Mouse (Mus musculus): ENCODE data around the gene Fut2. TPM values are rescaled to one million over a fixed set of nuclear protein-coding genes. Genes with fewer than 3 reads are reported as not detected.
A peak's percentile ranks its signal among the peaks of the same experiment; 100 is the strongest.

Gene Fut2
- total RNA-seq (2021) = not detected in 2 replicates
- long read RNA-seq, partial matches to known transcripts = 0 of 1 reads
- long read RNA-seq, other reads (novel, unspliced or antisense) = 1 of 1 reads

DNA sequence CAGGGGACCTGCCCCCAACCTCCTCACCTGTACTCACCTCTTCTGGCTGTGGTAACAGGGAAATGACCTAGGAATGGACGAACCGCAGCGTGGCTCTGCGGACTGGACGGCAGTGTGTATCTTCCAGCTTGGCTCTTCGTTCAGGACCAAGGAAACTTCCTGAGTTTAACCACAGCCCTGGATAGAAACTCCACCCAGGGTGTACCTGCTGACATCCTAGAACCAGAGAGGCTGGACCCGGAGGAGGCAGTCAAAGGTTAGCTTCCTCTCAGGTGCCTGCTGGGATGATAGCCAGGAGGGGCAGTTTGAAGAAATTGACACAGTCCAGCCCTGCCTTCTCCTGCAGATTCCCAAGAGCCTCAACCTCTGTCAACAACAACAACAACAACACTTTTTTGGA lies at the start of gene Fut2:
TSS of gene Fut2 (minus strand) at position 234 of the 400 bp plus-strand sequence.
- no peak for DNase-seq

DNA sequence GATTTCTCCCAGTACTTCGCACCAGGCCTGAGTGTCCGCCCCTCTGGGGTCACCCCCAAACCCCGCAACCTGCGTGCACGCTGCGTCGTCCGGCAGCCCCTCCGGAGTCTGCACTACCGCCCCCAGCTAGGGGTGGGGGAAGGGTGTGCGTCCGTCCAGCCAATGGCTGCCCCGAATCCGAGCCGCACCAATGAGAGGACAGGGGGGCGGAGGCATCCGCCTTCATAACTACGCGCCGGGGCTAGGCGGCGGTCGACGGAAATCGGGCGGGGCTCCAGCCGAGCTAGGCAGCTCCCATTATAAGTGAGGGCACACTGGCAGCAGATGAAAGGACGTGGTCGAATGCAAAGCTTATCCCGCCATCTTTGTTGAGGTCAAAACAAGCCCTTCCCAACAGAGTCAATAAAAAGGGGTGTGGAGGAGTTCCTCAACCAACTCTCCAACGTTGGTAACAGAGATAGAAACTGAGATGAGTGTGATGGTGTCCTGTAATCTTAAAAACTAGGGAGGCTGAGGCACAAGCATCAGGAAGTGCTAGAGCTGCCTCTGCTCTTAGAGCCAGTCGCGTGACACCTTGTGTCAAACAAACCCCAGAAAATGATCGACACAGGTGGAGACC lies 49.0 kb upstream of the Fut2 start, which contains the start of gene Rpl18:
TSS of gene Rpl18 (plus strand) at position 368 of the 619 bp plus-strand sequence.
- peak; percentile 98 for DNase-seq

DNA sequence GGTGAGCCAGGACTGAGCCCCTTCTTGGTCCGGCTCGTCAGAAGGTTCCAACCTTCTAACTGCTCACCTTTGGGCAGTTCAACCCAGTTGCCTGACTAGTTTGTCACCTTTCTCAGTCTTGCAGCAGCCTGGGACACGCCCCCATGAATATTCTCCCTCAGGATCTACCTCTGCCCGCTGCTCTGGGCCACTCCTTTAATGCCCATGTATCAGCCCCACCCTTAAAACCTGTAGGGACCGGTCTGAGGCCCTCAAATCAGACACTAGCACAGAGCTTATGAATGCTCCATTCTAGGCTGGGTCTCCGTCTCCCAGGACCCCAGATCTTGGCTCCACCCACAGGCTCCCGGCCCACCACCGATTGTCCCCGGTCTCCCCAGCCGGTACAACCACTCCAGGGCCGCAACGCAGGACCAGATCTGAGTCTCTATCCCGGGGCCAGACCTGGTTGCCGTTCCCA lies 48.5 kb upstream of the Fut2 start:
- DNase-seq = no peak

DNA sequence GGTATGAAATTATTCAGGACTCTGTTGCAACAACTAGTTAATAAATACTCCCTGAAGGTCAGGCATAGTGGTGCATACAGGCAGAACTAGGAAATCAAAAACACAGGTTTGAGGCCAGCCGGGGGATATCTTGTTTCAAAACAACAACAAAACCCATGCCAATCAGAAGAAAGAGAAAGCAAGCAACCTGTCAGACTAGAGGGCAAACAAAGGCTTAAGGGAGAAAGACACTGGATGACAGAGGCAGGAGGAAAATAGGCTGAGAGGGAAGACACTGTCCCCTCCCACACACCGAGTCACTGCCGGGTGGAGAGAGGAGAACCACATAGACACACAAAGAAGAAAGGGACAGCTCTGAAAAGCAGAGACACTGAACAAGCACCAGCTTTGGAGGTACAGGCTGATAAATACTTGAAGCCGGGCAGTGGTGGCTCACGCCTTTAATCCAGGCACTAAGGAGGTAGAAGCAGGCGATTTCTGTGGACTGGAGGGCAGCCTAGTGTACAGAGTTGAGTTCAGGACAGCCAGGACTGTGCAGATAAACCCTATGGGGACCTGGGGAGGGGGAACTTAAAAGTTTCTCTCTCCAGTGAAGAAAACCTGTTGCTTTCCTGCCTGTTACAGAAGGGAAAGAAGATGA lies 47.8 kb upstream of the Fut2 start:
- DNase-seq = no peak

DNA sequence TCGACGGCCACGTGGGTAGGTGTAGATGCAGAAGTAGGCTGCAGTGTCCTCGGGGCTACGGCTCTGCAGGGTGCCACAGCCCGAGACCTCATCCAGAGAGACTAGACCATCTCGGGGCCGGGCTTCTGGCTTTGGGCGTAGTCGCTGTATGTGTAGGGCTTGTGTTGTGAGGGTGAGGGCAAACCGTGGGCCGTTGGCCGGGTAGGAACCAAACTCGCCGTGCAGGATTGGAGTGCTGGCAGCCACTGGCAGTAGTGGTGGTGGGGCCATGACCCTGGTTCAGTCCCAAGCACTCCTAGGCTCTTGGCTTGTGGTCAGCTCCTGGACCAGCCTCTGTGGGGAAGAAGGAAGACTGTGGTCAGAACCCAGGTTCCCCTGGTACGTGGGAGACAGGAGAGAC lies 47.2 kb upstream of the Fut2 start:
- DNase-seq = no peak

DNA sequence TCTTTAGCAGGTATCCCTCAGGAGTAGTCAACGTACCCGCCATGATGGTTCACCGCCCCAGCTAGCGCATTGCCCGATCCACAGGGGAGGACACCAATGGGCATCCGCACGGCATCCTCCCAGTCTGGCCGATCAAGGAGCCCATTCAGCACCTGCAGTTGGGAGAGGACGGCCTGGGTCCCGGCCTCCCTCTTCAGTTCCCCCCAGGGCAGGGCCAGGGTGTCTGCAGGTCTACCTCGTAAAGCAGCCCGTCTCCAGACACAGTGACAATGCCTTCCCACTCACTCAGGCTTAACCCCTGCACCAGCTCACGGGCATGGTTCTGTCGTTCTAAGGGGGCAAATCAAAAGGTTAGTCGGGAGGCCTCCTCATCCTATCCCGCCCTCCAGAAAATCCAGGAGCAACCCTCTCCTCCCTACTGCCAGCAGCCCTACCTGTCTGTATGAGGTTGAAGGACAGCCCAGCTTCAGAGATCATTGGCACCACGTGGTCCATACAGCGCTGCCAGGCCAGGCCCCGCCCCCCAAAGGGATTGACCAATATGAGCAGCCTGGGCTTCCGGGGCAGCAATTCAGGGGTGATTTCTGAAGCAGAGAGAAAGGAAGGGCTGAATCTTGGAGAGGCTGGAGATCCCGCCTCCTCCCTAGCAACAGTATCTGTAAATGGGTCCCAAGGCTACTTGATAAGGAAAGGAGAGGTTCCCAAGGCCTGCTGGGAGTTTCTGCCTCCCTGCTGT lies 46.0 kb upstream of the Fut2 start:
- peak; percentile 76 for DNase-seq

DNA sequence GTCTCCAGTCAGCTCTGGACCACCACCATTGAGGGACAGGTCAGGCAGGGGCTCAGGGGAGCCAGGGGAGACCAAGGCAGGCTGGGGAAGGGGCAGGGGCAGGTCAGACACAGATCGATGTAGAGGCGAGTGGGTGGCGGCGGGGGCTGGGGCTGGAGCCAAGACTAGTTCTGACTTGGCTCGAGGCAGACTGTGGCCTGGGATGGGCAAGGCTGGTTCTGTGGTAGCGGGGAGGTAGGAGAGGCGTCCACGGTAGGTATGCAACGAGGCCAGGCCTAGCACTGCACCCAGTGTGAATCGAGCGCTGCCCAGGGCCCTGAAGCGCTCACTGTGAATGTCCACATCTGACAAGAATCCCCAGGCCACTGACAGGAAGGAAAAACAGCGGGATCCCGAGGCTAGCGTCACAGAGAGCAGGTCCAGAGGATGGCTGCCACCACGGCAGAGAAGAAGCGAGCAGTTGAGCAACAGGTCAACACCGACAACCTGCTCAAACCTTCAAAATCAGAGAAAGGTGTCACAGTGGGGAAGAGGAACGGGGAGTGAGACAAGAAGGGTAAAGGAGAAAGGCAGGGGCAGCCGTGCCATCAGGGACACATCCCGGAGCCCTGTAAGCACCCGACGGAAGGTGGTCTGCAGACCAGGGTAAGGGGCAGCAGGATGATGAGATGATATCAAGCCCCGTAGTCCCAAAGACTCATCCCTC lies 45.3 kb upstream of the Fut2 start:
- no peak for DNase-seq

GRCm38 (mm10) chr7:45710477-45711191 lies 44.4 kb upstream of the Fut2 start:
- no peak for DNase-seq

DNA sequence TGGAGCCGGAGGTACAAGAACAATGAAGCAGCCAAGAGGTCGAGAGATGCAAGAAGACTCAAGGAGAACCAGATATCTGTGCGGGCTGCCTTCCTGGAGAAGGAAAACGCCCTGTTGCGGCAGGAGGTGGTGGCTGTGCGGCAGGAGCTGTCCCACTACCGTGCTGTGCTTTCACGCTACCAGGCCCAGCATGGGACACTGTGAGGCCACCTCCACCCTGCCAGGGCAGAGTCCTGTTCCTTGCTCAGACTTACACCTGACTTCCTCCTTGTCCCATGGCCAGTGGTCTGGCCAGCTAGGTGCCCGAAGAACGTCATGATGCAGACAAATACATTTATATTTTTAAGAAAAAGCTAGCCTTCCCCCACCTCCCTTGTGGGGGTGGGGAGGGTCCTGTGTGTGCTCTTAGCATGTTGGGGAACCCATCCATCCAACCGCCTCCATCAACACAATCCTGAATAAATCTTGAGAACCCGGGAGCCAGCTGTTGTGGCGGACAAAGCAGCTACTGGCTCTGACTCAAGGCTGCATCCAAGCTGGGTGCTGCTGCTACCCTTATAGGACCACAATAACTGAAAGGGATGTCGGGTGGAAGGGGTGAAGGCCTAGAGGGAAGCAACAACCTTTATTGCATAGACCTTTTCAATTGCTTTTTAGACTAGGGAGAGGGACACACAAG lies 43.6 kb upstream of the Fut2 start:
- no peak for DNase-seq

- no peak for DNase-seq
These were observed 42.8 kb upstream of the Fut2 start for GRCm38 (mm10) chr7:45709036-45709435.

GRCm38 (mm10) chr7:45708221-45708761 lies 42.1 kb upstream of the Fut2 start:
- DNase-seq = no peak

- DNase-seq = peak; percentile 99
These were observed 41.3 kb upstream of the Fut2 start for GRCm38 (mm10) chr7:45707375-45707967.

GRCm38 (mm10) chr7:45706721-45707241 lies 40.6 kb upstream of the Fut2 start:
- DNase-seq = peak; percentile 93

GRCm38 (mm10) chr7:45705873-45706281 lies 39.7 kb upstream of the Fut2 start:
- DNase-seq = peak; percentile 85

GRCm38 (mm10) chr7:45705443-45705864 lies 39.3 kb upstream of the Fut2 start:
- DNase-seq = no peak

DNA sequence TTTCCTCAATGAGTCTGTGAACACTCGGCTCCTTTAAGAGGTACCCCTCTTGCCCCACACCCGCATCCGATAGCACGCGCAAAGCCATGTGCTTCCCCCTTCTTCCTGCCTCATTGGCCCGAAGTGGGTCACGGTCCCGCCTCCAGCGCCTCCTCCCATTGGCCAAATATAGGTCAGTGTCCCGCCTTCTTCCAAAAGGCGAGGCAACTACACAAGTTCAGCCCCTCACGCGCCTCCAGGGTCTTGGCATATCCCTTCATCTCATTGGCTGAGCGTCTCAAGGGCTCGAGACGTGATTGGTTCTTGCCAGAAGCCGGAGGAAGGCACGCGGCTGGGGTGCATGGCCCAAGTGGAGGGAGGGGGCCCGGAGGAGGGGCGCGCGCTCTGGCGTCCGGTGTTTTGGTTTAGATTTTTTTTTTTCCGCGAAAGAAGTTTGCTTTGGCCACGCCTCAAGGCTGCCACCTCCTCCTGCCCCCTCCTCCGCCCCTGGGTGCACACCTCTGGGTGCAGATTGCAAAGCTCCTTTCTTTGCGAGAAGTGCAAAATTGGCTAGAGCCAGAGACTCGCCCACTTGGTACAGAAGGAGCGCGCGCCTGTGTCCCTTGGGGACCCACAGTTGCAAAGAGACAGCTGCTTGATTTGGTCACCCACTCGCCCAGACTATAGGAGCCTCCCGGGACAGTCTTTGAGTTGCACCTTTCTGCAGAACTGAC lies 38.7 kb upstream of the Fut2 start, which contains the start of gene Dbp:
TSS of gene Dbp (plus strand) at position 359 of the 713 bp plus-strand sequence.
- DNase-seq = peak; percentile 97

GRCm38 (mm10) chr7:45704046-45704559 lies 37.9 kb upstream of the Fut2 start:
- peak; percentile 44 for DNase-seq

DNA sequence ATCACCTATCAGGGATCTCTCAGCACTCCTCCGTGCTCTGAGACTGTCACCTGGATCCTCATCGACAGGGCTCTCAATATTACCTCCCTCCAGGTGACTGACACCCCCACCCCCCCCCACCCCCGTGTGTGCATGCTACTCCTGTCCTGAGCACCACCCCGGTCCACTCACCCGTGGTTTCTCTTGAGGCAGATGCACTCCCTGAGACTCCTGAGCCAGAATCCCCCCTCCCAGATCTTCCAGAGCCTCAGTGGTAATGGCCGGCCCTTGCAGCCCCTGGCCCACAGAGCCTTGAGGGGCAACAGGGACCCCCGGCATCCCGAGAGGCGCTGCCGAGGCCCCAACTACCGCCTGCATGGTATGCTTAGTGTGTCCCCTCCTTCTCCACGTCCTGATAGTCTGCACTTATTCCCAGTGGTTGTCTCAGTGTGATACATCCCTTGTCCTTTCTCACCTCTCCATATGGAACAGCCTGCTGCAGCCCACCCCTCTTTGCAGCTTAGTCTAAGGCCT lies 37.4 kb upstream of the Fut2 start:
- DNase-seq = no peak
